Mouse (Mus musculus) heart, adult 11 months (tissue): ENCODE measurements around the gene Slc1a7.

Source experiments
- DNase-seq: peaks from one replicate; pipeline ENCODE4 v3.0.0; 2022

Slc1a7 gene

DNA sequence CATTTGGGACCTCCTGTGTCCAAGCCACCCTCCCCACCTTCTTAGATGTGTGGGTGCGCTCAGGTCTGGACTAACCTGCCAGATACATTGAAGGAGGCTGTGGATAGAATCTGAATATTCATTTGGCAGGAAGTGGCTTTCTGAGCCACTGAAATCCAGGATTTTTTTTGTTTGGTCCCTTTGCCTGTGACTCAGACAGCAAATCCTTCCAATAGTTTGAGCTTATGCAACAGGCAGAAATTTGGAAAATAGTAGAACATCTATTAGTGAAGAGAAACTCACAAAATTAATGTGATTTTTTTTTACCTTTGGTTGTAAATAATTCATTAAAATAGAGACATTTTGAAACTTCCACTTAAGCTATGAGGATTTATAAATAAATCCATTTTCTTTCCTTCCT, 3.0 kb downstream of the Slc1a7 start:
- DNase-seq, result no peak

GRCm38 (mm10) chr4:107974527-107974926, 6.4 kb downstream of the Slc1a7 start:
- DNase-seq, result no peak

DNA sequence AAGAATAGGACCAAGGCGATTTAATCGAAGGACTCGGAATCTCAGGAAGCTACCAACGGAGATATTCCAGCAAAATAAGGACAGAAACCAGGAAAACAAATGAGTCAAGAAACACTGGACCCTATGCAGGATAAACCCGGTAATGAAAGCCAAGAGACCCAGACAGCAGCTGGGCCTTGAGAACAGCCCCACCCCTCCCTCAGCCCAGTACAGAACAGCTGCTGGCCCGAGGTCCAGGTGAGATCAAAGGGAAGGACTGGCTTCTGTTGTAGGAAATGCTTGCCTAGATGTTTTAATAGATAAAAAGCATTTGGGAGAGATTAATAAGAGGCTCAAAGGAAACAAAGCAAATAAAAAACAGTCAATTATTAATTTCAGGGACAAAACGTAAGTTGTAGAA, 6.9 kb downstream of the Slc1a7 start:
- DNase-seq, result no peak

GRCm38 (mm10) chr4:107977593-107977992, 9.5 kb downstream of the Slc1a7 start:
- no peak for DNase-seq

GRCm38 (mm10) chr4:107979530-107979929, 11.4 kb downstream of the Slc1a7 start:
- DNase-seq, result no peak

GRCm38 (mm10) chr4:107980002-107980600, 12.0 kb downstream of the Slc1a7 start:
- no peak for DNase-seq

- no peak for DNase-seq
Observed at GRCm38 (mm10) chr4:107983717-107984116, 15.6 kb downstream of the Slc1a7 start.

- DNase-seq, result peak; percentile 98
Observed at GRCm38 (mm10) chr4:107984282-107984981, 16.3 kb downstream of the Slc1a7 start.

DNA sequence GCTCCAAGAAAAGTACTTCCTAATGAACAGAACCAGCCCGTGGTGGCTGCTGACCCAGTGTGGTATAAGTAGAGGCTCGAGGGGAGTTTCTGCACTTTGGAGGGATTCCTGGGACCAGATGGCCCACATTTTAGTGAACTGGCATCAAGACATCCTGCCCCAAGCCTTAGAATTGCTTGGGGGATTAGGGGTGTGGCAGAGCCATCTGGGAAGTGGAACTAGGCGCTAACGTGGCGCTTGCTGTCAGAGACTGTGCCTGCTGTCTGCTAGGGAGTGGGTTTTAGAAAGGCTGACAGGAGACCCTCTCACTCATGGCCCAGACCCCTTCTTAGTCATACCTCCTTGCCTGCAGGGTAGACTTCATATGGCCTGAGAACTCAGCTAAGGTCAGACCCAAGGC, 17.7 kb downstream of the Slc1a7 start:
- no peak for DNase-seq

DNA sequence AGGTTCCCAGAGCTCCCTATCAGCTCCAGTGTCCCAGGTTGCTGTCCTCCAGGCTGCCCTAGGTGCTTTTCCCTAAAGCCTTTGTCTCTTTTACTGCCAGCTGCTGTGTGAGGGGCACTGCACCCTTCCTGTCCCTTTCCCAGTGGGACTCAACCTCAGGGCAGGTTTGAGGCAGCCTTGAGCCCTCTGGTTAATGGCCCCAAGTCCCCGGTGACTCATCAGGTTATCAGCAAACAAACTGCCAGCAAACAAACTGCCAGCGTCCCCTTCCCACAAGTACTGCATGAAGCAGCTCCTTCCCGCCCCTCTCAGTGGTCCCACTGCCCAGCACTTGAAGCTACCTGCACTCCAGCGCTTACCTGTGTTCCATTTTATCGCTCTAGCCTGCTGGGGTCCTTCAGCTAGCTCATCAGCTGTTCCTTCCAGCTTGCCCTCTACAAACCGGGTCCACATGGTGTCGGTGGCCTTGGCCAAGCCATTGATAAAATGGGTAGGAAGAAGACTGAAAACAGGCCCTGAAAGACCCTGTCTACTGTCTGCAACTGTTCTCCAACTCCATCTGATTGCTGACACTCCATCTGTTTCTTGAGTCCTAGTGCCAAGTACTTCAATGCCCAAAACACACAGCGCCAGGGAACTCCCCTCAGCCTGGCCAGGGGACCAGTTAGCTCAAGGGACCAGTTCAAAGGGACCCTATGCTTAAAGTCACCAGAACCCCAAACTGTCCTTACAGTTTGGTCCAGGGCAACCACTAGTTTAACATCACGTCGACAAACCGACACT, 18.4 kb downstream of the Slc1a7 start:
- no peak for DNase-seq

- DNase-seq, result peak; percentile 96
Observed at GRCm38 (mm10) chr4:107988931-107989330, 20.8 kb downstream of the Slc1a7 start.

DNA sequence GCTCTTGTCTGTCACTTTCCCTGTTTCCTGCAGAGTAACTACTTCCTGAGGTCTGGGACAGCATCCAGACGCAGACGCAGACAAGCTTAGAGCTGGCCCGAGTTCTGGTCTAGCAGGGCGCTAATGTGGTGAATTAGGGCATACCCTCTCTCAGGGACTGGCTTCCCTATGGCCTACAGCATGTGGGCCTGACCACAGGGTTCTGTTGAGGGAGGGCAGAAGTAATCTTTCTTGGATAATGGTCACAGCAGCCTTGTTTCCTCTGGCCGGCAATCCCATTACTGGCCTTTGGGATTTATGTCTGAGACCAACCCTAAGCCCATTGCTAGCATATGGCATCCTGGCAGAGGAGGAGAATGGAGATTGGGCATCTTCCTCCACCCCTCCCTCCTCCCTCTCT, 22.7 kb downstream of the Slc1a7 start:
- no peak for DNase-seq

DNA sequence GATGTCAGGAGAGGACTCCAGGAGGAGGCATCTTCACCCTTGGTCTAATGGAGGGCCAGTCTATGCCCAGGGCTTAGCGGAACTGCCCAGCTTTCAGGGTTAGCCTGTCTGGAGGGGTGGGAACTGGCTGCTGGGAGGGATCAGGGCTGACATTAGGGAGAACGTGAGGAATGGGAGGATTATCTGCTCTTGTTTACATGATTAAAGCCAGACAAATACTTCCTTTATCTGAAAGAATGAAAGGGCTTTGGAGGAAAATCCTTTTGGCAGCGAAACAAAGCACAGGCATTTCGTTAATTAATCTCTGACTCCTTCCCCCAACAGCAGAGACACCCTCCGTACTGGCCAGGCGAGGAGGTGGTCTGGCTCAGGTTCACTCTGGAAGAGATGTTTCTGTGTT, 23.7 kb downstream of the Slc1a7 start:
- no peak for DNase-seq

GRCm38 (mm10) chr4:107995011-107995410, 26.9 kb downstream of the Slc1a7 start:
- DNase-seq, result no peak

GRCm38 (mm10) chr4:107995727-107996126, 27.6 kb downstream of the Slc1a7 start:
- no peak for DNase-seq

- DNase-seq, result no peak
Observed at GRCm38 (mm10) chr4:107996418-107996986, 28.4 kb downstream of the Slc1a7 start.

GRCm38 (mm10) chr4:107998641-107999332, 30.7 kb downstream of the Slc1a7 start:
- peak; percentile 99 for DNase-seq

DNA sequence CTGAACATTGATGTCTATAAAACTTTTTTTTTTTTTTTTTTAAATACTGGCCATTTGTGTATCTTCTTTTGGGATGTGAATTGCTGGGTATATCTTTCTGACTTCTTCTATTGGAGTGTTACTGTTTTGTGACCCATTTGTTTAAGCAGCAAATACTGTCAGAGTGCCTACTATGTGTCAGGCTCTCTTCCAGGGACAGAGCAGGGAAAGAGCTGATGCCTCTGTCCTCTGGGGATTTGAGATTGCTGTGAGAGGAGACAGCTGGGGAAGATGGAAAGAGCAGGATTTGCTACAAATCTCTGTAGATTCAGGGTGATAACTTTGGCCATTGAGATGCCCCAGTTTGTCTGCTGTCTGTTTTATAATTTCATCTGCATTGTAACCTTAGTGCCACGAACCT, 31.2 kb downstream of the Slc1a7 start:
- DNase-seq, result peak; percentile 95

DNA sequence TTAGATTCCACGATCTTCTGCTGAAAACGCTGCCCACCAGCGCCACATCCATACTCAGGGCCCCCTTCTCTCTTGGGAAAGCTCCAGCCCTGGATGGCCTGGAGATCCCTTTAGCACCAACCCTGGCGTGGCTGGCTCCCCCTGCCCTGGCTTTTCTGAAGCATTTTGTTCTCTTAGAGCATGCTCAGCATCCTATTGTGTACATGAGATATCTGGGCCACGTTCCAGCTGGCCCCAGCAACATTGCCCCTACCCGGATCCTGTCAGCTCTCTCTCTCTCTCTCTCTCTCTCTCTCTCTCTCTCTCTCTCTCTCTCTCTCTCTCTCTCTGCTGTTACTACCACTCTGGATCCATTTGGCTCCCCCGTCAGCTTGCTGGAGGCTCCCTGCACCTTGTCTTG, 37.2 kb downstream of the Slc1a7 start:
- no peak for DNase-seq

DNA sequence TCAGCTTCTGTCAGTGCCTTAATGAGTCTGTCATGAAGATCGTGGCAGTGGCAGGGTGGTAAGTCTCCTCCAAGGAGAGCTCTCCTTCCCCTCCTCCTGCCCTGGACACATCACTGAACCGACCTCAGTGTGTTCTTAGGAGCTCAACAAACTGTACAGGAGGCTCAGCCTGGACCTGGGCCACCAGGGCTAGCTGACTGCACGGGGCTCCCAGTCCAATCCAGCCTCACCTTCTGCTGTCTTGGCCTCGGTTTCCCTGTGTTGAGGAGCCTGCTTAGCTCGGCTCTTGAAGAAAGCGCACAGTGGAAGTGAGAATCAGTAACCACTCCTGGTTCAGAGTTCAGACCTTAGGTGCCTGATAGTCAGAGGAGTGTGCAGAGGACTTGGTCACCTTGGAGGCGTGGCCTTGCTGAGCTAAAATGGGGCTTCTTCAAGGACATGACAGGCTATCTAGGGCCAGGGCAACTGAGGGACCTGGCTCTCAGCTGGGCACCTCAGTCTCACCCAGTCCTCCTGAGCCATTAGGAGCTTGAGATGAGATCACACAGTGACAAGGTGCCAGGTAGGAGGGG, 39.5 kb downstream of the Slc1a7 start:
- DNase-seq, result no peak

DNA sequence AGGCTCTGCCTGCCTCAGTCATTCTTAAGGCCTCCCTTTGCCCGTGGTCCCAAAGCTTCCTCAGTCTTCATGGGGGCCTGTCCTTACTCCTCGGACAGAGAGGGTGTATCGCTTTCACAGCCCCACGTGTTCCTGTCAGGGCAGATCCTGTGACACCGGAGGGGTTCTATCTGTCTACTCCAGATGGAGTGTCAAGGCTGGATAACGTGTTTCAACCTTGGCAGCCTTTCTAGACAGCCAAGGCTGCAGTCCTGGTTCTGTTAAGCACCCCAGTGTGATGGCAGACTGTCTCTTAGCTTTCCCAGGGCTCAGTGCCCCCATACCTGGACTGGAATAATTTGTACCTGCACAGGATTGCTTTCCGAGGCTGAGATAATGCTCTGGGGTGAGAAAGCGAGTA, 40.4 kb downstream of the Slc1a7 start:
- no peak for DNase-seq

GRCm38 (mm10) chr4:108014466-108014865, 46.3 kb downstream of the Slc1a7 start:
- peak; percentile 93 for DNase-seq
